Mouse (Mus musculus) right cerebral cortex, adult 18-20 months (tissue): ENCODE measurements around the gene Ivd.
A peak's percentile ranks its signal among the peaks of the same experiment; 100 is the strongest.

Experiments used
- DNase-seq: peaks from one replicate; pipeline ENCODE4 v3.0.0; 2022; ENCODE audit warnings: mixed read lengths

The Ivd gene

DNA sequence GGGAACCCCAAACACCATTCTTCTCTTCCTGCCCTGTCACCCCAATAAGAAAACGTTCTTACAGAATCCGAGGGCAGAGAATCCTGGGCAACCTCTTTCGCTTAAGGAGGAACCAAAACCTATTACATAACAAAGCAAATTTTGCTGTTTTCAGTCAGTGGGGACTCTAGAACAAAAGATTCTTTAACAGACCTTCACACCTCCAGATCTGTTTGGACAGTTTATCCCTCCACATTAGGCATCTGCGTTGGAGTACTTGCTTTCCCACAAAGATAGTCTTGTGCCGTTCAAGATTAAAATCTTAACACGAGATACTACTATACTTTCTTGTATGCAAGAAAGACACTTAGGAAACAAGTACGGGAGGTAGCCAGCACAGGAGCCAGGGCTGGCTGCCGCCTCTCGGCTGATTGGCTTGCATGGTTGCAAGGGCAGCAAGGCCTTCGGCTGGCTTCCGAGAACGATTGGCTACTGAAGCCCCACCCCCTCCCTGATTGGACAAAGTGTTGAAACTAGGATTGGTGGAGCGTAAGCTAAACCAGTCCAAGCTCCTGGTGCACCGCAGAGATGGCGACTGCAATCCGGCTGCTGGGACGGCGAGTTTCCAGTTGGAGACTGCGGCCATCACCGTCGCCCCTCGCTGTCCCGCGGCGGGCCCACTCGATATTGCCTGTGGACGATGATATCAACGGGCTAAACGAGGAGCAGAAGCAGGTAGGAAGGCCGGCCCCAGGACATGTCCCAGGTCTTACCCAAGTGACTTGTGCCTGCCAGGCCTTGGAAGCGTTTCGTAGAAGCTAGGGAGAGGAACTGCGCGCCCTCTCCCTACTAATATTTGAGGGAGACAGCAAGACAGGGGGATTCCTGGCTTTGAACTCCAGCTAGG, at the start of gene Ivd:
Gene Ivd (plus strand): TSS at position 501 of the 886 bp plus-strand sequence.
- DNase-seq: peak; percentile 94

DNA sequence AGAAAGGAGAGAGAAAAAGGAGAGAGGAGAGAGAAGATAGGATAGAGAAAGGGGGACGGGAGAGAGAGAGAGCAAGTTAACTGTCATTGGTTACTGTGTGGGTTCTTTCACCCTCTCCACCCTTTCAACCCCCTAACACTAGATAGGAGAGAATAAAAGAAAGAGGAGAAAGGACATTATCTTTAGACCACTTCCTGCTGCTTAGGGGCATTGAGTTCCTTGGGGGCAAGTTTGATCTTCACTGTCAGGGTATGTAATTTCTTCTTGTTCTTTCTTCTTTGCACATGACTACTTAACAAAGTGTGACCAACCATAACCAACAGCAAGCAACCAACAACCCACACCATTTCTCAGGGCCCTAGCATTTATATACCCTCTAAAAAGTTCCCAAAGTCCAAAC, 49.0 kb upstream of the Ivd start:
- DNase-seq: no peak

DNA sequence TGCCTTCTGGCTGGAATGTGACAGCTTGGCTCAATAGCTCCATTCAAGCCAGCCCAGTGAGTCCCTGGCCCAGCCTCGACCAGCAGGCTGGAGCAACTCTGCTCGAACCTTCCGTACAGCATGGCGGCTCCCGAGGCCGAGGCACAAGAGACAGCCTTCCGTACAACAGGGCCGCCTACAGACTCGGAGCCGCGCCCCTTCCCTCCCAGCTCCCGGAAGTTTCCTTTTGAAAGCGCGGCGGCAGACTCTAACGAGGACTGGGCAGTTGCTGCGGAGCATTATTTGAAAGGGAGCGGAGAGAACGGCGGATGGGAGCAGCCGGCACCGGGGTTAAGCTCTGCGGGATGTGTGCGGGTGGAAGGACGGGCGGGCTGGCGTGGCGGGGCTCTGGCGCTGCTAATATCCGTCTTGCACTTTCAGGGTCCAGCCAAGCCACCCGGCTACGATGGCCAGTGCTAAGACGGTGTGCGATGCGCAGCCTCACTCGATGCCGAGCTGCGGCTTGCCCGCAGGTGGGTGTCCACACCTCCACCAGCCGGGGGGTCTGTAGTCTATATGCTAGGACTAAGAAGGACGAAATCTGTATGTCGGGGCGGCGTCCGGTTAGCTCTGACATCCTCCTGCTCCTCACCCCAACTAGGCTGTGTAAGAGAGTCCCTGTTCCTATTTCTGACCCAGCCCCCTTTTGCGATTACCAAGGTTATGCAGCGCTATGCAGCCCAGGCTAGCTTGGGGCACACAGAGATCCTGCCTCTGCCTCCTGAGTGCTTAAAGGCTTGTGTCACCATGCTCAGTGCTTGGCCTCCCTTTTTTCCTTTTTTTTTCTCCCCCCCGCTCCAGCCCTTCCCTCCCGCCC, 47.5 kb upstream of the Ivd start, which contains the start of gene Knstrn:
Gene Knstrn (plus strand): TSS at position 23 of the 856 bp plus-strand sequence.
- peak; percentile 90 for DNase-seq

DNA sequence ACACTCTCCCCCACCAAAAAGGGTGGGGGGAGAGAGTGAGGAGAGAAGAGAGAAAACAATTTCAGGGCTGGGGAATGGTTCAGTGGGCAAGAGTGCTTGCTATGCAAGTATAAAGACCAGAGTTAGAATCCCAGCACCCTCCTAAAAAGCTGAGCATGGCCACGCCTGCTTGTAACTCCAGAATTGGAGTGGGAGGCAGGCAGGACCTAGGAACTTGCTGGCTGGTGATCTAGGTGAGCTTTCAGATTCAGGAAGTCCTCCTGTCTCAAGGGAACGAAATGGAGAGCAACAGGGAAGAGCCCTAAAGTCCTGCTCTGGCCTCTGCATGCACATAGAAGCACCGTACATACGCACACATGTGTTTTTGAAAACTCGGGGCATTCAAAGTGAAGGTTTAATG, 39.0 kb upstream of the Ivd start:
- DNase-seq: no peak

DNA sequence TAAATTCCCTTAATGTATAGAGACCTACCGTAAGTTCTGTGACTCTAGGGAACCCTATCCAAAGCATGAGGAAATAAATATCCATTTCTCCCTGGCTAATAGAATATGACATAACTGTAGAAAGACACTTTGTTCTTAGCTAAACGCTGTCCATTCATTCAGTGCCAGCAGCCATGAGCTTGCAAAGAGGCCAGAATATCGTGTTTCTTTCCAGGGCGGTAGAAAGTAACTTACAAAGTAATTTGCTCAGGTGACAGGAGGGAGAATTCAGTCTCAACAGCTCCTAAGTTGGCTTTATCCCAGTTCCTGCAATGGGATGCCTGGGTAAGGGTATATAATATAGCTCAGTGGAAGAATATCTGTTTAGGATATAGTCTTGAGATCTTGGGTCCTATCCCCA, 37.4 kb upstream of the Ivd start:
- DNase-seq: no peak

DNA sequence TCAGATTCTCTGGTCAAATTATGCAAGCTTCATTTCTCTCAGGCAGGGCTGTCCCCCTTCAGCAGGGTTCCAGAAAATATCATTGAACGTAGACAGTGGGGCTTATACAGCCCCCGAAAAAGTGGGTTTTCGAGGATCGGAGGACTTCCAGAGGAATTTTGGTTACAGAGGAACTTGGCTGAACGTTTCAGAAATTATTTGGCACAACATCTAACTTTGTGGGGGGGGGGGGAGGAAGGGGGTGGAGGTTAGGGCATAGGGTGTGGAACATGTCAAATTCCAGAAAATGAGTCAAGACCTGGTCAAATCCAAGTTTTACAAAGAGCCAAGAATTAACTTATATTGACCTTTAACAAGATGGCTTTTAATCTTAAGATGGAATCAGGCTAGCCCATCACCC, 32.7 kb upstream of the Ivd start:
- DNase-seq: no peak

DNA sequence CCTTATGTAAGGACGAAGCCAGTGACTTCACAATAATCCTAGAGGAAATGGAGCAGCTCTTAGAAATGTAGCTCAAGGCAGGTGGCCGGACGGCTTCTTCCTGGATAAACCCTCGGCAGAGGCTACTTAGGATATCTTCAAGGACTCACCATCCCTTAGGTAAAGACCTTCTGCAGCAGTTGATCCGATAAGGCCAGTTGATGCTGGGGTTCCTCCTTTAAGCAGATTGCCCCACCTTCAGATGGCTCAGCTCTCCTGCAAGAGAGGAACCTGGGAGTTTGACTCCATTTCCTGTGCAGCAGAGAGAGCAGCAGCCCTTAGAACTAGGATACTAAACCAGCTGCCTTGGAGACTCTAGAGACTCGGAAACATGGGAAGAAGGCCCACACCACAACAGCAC, 27.7 kb upstream of the Ivd start:
- no peak for DNase-seq

DNA sequence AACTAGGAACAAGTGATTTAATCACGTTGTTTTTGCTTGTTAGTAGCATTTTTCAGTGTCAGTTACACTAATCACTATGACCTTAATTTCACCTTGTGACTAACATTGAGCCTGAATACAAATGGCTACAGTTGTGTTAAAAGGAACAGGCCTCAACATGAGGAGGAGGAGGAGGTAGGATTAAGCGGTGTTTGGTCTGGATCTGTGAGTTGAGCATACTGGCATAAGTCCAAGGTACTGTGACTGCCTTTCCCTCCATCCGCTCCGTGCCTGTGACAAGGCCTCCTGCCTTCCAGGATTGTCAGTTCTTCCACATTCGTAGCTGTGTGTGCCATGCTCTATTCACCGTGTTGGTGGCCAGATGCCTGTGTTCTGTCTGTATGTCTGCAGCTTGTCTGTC, 26.6 kb upstream of the Ivd start:
- no peak for DNase-seq

DNA sequence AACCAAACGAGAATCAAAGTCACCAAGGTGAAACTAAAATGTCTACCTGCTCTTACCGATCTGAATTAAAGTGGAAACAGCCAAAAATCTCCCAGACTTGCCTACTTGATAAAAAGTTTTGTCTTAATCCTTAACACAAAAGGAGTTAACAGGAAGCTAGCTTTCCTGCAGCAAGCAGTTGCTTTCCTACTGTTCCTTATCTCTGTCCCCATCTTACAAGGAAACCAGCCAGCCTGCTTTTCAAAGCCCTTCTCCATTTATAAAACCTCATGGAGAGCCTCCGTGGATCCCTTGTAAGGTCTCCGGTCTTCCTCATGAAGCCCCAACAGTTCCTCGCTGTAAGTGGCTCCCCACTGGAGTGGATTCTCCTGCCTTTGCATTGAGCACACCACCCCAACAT, 23.4 kb upstream of the Ivd start:
- DNase-seq: no peak

DNA sequence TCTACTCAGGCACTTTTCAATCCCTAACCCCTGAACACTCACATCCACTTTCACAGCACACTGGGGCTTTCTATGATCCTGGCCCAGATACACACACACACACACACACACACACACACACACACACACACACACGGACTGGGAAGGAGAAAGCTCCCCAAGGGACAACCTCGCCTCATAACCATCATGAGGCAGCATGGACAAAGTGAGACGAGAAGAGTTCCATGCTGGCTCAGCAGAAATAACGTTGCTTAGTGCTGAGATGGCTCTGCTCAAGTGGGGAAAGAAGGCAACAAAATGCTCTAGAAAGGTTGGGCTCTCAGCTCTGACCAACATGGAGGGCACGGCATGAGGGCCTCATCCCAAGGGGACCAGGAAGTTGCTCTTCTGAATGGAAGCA, 20.6 kb upstream of the Ivd start:
- no peak for DNase-seq

DNA sequence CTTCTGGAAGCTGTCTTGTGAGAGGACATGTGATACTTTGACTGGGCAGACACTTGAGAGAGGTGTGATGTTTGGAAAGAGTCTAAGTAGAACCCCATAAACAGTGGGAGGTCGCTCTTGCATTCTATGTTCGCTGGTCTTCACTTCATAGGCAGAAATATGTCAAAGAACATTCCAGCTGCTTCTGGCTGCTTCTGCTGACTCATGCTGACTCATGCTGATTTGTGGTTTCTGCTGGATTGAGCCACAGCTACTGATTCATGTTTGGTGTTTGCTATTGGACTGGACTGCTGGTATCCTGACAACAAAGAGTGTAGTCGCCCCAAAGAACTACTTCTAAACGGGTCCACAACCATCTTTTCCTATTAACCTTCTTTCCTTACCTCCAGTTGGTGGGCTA, 20.0 kb upstream of the Ivd start:
- no peak for DNase-seq

DNA sequence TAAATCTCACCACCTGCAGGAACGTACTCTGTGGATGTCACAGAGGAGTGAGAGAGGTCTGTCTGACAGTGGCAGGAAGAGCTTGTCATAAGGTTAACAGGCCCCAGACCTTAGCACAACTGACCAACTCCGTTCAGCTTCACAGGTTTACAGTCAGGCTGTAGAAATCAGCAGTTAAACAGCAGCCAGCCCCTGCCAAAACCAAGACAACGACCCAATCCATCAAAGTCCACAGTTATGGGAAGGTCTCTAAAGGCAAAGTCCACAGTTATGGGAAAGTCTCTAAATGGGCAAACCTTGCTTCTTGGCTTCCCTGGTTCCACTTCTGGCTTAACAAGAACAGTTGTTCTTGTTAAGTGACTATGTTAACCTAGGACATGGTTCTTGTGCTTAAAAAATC, 17.3 kb upstream of the Ivd start:
- no peak for DNase-seq

DNA sequence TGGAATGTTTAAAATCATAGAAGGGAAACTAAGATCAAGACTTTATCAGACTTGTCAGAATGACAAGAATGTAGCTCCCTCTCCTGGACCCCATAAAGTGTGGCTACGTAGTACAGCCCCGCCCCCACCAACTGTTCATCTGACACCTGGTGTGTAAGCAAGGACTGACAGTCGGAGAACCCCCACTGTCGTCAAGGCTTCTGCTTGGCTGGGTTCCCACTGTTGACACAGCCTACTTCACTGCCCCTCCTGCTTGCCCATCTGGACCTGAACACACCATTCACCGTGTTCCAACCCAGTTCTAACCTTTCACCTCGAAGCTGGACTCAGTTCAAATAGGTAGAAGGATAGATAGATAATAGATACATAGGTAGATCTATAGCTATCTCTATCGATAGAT, 15.5 kb upstream of the Ivd start:
- no peak for DNase-seq

DNA sequence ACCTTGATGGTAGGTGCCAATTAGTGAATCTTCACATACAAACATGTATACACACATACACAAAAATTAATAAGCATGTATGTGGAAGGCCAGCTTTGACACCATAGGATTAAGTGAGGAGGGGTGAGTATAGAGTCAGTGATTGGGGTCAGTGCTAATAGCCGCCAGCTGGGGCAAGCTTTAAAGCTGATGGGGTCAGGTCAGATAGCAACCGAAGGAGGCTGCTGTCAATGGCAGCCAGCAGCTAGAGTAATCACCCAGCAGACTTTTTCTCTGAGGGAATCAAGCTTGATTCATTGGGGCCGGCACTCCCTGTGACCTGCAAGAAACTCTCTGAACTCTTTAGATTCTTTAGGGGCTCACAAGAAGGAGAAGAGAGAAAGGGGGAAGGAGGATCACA, 10.0 kb upstream of the Ivd start:
- no peak for DNase-seq

DNA sequence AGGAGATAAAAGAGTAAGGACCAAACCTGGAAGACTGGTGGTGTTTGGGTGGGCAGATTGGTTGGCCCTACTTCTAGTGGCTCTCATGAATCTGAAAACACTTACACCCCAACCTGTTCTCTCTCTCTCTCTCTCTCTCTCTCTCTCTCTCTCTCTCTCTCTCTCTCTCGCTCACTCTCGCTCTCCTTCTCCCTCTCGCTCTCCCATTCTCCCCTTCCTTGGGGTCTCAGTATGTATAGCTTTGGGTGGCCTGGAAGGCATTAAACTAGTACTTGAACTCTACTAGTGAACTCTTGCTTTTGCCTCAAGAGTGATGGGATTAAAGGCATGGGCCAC, 554 bp downstream of the Ivd start:
- no peak for DNase-seq

DNA sequence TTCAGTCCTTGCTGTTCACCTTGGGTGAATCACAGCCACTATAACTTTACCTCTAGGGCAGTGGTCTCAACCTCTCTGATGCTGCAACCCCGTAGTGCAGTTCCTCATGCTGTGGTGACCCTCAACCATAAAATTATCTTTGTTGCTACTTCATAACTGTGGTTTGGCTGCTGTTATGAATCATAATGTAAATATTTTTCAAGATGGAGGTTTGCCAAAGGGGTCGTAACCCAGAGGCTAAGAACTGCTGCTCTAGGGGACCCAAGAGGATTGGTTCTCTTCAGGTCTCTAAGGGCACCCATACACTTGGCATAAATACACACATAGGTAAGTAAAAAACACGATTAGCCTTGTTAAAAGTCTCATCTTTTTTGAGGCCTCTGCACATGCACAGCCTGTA, 8.8 kb downstream of the Ivd start:
- DNase-seq: no peak

DNA sequence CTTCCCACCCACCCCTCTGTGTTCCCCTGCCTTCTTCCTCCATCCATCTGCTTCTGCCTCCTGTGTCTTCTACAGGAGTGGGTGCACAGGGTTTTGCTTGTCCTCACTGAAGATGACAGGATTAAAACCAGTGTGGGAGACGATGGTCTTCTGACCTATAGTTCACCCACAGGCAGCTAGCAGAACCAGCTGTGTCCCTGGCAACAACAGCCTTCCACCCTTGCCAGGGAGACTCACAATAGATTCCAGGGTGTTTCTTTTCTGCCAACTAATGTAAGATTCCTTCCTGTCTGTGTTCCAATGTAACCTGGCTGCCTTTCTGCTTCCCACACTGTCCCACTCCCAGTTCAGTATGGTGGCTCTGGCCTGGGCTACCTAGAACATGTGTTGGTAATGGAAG, 9.3 kb downstream of the Ivd start:
- no peak for DNase-seq

DNA sequence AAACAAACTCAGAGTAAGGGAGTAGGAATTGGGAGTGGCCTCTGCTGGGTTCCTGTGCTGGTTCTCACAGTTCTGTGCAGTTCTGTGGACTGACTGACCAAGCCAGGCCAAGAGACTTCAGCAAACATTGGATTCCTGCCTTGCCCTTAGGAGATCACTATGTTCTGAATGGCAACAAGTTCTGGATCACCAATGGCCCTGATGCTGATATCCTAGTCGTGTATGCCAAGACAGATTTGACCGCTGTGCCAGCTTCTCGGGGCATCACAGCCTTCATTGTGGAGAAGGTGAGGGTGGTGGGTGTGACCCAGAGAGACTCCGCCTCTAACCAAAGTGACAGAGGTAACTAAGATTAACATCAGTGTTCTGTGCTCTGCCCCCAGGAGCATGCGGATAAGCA, 11.3 kb downstream of the Ivd start:
- DNase-seq: no peak

DNA sequence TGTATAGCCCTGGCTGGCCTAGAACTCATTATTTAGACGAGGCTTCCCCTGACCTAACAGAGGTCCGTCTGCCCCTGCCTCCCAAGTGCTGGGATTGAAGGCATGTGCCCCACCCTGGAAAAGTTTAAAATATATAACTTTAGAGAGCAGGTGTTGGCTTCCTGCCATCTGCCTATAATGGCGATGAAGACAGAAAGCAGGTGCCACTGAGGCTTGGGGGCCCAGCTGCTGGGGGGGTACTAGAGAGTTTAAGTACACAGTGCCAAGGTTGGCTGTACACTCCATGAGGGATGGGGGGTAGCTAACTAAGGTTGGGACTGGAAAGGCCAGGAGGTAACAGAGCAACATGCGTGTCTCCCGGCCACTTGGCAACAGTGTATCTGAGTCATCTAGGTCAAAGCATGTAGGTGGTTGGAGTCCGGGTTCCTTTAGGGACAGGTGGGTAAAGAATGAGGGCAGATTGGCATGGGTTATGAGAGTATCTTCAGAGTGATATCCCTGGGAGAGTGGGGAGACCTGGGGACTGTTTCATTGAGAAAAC, 12.2 kb downstream of the Ivd start:
- no peak for DNase-seq

DNA sequence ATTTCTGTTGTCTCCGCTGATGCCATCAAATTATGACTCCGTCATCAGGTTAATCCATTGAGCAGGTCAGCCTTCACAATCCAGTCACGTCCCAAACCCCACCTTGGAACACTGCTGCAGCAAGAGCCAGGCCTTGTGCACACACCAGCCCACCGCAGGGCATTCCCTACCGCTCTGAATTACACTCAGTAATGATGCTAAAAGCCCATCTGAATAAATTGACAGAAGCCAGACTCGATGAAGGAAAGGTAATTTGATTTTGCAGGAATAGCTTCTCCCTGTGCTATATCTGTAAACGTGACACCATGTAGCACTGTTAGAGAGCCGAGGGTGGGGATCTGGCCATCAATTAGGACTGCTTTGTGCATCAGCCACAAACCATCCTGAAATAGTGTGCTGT, 13.6 kb downstream of the Ivd start:
- no peak for DNase-seq

DNA sequence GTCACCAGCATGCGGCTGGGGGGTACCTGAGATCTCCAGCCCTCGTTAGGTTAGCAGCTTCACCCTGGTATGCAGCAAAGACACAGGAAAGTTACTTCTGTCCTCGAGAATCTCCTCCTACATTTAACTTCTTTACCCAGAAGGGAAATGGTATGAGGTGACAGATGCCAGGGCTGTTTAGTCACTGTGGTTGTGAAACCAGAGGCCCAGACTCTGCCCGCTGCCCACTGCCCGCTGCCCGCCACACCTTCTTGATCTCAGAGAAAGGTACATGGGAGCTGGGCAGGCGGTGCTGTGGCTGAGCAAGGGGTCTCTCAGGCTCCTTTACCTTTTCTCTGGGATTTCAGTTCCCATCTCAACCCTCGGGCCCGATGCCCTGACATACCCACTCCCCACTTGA, 14.7 kb downstream of the Ivd start:
- DNase-seq: no peak

DNA sequence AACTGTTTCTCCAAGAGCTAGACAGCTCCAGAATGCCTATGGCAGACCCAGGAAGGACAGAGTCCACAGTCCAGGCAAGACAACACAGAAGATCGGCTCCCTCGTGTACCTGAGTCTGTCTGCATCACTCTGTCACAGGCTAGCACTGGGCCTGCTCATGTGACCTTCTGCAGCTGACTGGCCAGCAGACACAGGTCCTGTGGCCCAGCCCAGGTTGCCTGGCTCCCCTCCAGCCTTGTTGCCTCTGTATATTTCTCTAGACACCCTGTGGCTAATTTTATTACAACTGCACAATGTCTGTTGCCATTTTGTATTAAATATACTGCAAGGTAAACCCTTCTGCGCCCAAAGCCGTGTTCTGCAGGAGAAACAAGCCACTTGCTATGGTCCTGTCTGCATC, 19.3 kb downstream of the Ivd start:
- no peak for DNase-seq

DNA sequence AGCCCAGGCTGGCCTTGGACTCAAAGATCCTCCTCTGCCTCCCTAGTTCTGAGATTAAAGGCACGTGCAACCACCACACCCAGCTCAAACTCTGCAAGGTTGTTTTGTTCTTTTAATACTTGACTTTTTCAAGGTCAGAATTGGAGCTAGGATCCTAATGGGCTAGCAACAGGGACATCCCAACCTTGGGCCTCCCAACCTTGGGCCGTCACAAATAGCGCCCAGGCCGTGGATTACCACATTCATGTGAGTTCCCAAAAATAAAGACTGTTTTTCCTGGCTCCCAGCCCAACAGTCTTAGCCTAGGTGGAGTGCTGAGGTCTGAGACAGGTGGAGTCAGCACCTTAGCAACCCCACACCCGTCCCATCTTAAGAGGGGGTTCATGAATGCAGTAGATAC, 20.2 kb downstream of the Ivd start:
- DNase-seq: no peak
